Mouse (Mus musculus): Measurements from ENCODE around the gene Slc9a9. TPM values are rescaled to one million over a fixed set of nuclear protein-coding genes. Genes with fewer than 3 reads are reported as not detected.

The Slc9a9 gene
- polyA plus RNA-seq, 1 experiment from 2014 or later: 4.4 TPM

DNA sequence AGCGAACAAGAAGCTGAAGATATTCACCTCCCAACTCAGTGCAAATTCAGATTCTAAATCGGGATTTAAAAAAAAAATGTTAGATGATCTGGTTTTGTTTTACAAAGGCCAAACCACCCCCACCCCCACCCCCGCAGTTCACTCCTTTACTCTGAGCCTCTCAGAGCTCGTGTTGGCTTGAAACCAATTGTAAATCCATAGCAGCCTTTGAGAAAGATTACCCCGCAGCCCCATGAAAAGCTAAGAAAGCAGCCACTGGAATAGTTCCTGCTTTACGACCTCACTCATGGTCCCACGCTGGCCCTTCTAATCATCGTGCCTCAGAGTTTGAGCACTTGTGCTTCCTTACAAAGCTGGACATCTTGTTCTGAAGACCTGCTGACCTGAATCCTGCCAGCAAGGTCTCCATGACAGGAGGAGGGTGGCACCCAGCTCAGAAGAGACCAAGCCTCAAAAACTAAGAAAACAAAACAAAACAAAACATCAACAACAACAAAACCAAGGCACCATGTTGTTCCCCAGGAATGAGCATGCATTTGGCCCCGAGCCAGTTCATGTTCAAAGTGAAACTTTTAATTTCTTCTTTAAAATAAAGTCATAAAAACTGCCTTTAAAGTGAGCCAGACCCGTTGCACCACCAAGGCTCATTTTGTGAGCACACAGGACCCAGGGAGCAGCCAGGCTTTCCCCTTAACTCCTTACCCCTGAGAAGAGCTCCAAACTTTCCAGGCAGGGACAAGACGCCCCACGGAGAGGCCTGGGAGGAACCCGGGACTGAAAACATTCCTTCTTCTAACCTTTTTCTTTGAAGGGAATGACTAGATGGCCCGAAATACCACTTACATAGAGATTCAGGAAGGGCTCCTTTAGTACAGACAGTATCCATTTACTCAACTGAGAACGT is 516.9 kb downstream of the Slc9a9 start:
- ATAC-seq (ENCODE audit: low FRiP score, low TSS enrichment): peak; percentile 41; the same call in 1 of the 2 replicates
- 42% methylated on average over 15 of the region's 15 CpGs for WGBS
- no peak overlapping the region for H3K4me2 ChIP-seq (replicated peaks; ENCODE audit: low read depth, low read length)
- no peaks in the 10 kb centered on the region for H3K9me3 ChIP-seq (ENCODE audit: control insufficient read depth, low read length)
- peak overlapping the region; percentile 30; the same call in 1 of the 2 replicates for H3K27ac ChIP-seq (ENCODE audit: low read depth, low read length)
- no peaks in the 10 kb centered on the region for H3K36me3 ChIP-seq (ENCODE audit: control insufficient read depth, insufficient read depth, low read length)
- H3K27me3 ChIP-seq (ENCODE audit: control insufficient read depth, insufficient read depth, low read length): no peaks in the 10 kb centered on the region
- peaks cover 12% of the 10 kb centered on the region; the same call in 1 of the 2 replicates for H3K4me1 ChIP-seq (ENCODE audit: control insufficient read depth, insufficient read depth, low read length)
- H3K9ac ChIP-seq (ENCODE audit: low read depth, low read length): no peak overlapping the region
- no peak overlapping the region for H3K4me3 ChIP-seq (ENCODE audit: low read length)

- no peak overlapping the region for H3K27ac ChIP-seq (ENCODE audit: low read depth, low read length)
- H3K9me3 ChIP-seq (ENCODE audit: control insufficient read depth, low read length): no peaks in the 10 kb centered on the region
- H3K27me3 ChIP-seq (ENCODE audit: control insufficient read depth, insufficient read depth, low read length): no peaks in the 10 kb centered on the region
- peaks cover 8% of the 10 kb centered on the region; the same call in 1 of the 2 replicates for H3K4me1 ChIP-seq (ENCODE audit: control insufficient read depth, insufficient read depth, low read length)
- H3K4me3 ChIP-seq (ENCODE audit: low read length): no peak overlapping the region
- H3K9ac ChIP-seq (ENCODE audit: low read depth, low read length): no peak overlapping the region
- WGBS: 71% methylated on average over 8 of the region's 8 CpGs
- H3K36me3 ChIP-seq (ENCODE audit: control insufficient read depth, insufficient read depth, low read length): no peaks in the 10 kb centered on the region
- ATAC-seq (ENCODE audit: low FRiP score, low TSS enrichment): peak; percentile 32; the same call in 1 of the 2 replicates
- H3K4me2 ChIP-seq (replicated peaks; ENCODE audit: low read depth, low read length): no peak overlapping the region
Observed at GRCm38 (mm10) chr9:95188362-95189217, 518.9 kb downstream of the Slc9a9 start.

- 78% methylated on average over 4 of the region's 4 CpGs for WGBS
- no peaks in the 10 kb centered on the region for H3K36me3 ChIP-seq (ENCODE audit: control insufficient read depth, insufficient read depth, low read length)
- no peak overlapping the region for H3K4me2 ChIP-seq (replicated peaks; ENCODE audit: low read depth, low read length)
- no peak for ATAC-seq (ENCODE audit: low FRiP score, low TSS enrichment)
- no peak overlapping the region for H3K27ac ChIP-seq (ENCODE audit: low read depth, low read length)
- no peak overlapping the region for H3K4me3 ChIP-seq (ENCODE audit: low read length)
- peaks cover 8% of the 10 kb centered on the region; the same call in 1 of the 2 replicates for H3K4me1 ChIP-seq (ENCODE audit: control insufficient read depth, insufficient read depth, low read length)
- H3K27me3 ChIP-seq (ENCODE audit: control insufficient read depth, insufficient read depth, low read length): no peaks in the 10 kb centered on the region
- no peak overlapping the region for H3K9ac ChIP-seq (ENCODE audit: low read depth, low read length)
- H3K9me3 ChIP-seq (ENCODE audit: control insufficient read depth, low read length): no peaks in the 10 kb centered on the region
Observed at GRCm38 (mm10) chr9:95189218-95189605, 519.5 kb downstream of the Slc9a9 start.

- WGBS: 60% methylated on average over 6 of the region's 6 CpGs
Observed at GRCm38 (mm10) chr9:95191442-95191841, 521.7 kb downstream of the Slc9a9 start.

GRCm38 (mm10) chr9:95192901-95193532 is 523.3 kb downstream of the Slc9a9 start:
- no peaks in the 10 kb centered on the region for H3K9me3 ChIP-seq (ENCODE audit: control insufficient read depth, low read length)
- H3K4me1 ChIP-seq (ENCODE audit: control insufficient read depth, insufficient read depth, low read length): 0 out of 2 replicates have a peak, but pooled peaks cover 2% of the 10 kb centered on the region
- WGBS: 78% methylated on average over 8 of the region's 8 CpGs
- no peaks in the 10 kb centered on the region for H3K36me3 ChIP-seq (ENCODE audit: control insufficient read depth, insufficient read depth, low read length)
- H3K27me3 ChIP-seq (ENCODE audit: control insufficient read depth, insufficient read depth, low read length): no peaks in the 10 kb centered on the region
- no peak overlapping the region for H3K27ac ChIP-seq (ENCODE audit: low read depth, low read length)
- ATAC-seq (ENCODE audit: low FRiP score, low TSS enrichment): no peak
- H3K4me2 ChIP-seq (replicated peaks; ENCODE audit: low read depth, low read length): no peak overlapping the region
- H3K9ac ChIP-seq (ENCODE audit: low read depth, low read length): no peak overlapping the region
- H3K4me3 ChIP-seq (ENCODE audit: low read length): no peak overlapping the region

More at GRCm38 (mm10) chr9:95191442-95191841, 521.7 kb downstream of the Slc9a9 start:
- H3K4me2 ChIP-seq (replicated peaks; ENCODE audit: low read depth, low read length): no peak overlapping the region
- H3K4me1 ChIP-seq (ENCODE audit: control insufficient read depth, insufficient read depth, low read length): peaks cover 6% of the 10 kb centered on the region; the same call in 1 of the 2 replicates
- ATAC-seq (ENCODE audit: low FRiP score, low TSS enrichment): no peak
- H3K9me3 ChIP-seq (ENCODE audit: control insufficient read depth, low read length): no peaks in the 10 kb centered on the region
- no peak overlapping the region for H3K9ac ChIP-seq (ENCODE audit: low read depth, low read length)
- no peaks in the 10 kb centered on the region for H3K36me3 ChIP-seq (ENCODE audit: control insufficient read depth, insufficient read depth, low read length)
- no peaks in the 10 kb centered on the region for H3K27me3 ChIP-seq (ENCODE audit: control insufficient read depth, insufficient read depth, low read length)
- H3K4me3 ChIP-seq (ENCODE audit: low read length): no peak overlapping the region
- no peak overlapping the region for H3K27ac ChIP-seq (ENCODE audit: low read depth, low read length)

DNA sequence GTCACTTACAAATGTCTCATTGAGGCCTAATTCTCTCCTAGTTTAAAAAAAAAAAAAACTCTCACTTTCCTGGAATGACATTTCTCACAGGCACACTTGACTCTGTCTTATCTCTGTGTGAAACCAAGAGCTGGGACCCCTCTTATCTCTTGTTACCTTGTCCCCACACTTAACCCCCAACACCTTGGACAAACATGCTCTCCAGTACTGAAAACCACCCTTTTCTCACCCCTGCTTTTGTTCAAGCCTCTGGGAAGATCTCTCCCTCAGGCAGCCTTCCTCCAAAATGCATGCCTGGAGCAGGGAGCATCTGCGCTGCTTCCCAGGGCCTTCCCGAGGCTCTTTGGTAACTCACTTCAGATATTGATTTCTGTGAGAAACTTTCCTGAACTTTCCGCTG is 524.0 kb downstream of the Slc9a9 start:
- H3K9ac ChIP-seq (ENCODE audit: low read depth, low read length): no peak overlapping the region
- H3K4me2 ChIP-seq (replicated peaks; ENCODE audit: low read depth, low read length): no peak overlapping the region
- no peak for ATAC-seq (ENCODE audit: low FRiP score, low TSS enrichment)
- no peaks in the 10 kb centered on the region for H3K9me3 ChIP-seq (ENCODE audit: control insufficient read depth, low read length)
- 79% methylated on average over 3 of the region's 3 CpGs for WGBS
- H3K27ac ChIP-seq (ENCODE audit: low read depth, low read length): no peak overlapping the region; the same call in 1 of the 2 replicates
- H3K36me3 ChIP-seq (ENCODE audit: control insufficient read depth, insufficient read depth, low read length): no peaks in the 10 kb centered on the region
- H3K4me1 ChIP-seq (ENCODE audit: control insufficient read depth, insufficient read depth, low read length): no peaks in the 10 kb centered on the region
- no peak overlapping the region for H3K4me3 ChIP-seq (ENCODE audit: low read length)
- H3K27me3 ChIP-seq (ENCODE audit: control insufficient read depth, insufficient read depth, low read length): no peaks in the 10 kb centered on the region

- WGBS: 65% methylated on average over 5 of the region's 5 CpGs
- no peak overlapping the region for H3K4me2 ChIP-seq (replicated peaks; ENCODE audit: low read depth, low read length)
- no peak overlapping the region for H3K9ac ChIP-seq (ENCODE audit: low read depth, low read length)
- ATAC-seq (ENCODE audit: low FRiP score, low TSS enrichment): 0 out of 2 replicates have a peak, but pooled peaks have one; percentile 33
- no peaks in the 10 kb centered on the region for H3K36me3 ChIP-seq (ENCODE audit: control insufficient read depth, insufficient read depth, low read length)
- H3K27ac ChIP-seq (ENCODE audit: low read depth, low read length): no peak overlapping the region; the same call in 1 of the 2 replicates
- H3K27me3 ChIP-seq (ENCODE audit: control insufficient read depth, insufficient read depth, low read length): no peaks in the 10 kb centered on the region
- no peaks in the 10 kb centered on the region for H3K9me3 ChIP-seq (ENCODE audit: control insufficient read depth, low read length)
- no peaks in the 10 kb centered on the region for H3K4me1 ChIP-seq (ENCODE audit: control insufficient read depth, insufficient read depth, low read length)
- H3K4me3 ChIP-seq (ENCODE audit: low read length): no peak overlapping the region
Observed at GRCm38 (mm10) chr9:95194158-95194557, 524.4 kb downstream of the Slc9a9 start.

DNA sequence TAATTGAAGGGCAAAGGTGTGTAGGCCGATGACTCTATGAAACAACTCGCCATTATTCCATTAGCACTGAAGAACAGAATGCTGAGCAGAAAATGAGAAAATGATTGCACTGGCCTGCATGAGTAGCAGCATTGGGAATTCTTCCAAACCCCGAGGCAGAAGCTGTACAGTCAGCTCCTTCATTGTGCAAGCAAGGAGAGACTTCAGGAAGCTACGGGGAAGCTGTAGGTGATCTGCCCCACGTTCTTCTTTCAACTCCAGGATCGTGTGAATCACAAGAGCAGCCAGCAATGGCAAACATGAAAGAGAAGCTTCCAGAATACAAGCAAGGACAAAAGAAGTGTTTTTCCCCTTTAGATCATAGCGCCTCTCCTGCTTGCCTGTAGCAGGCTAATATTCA is 538.0 kb downstream of the Slc9a9 start:
- no peaks in the 10 kb centered on the region for H3K9me3 ChIP-seq (ENCODE audit: control insufficient read depth, low read length)
- no peak overlapping the region for H3K9ac ChIP-seq (ENCODE audit: low read depth, low read length)

More for the DNA sequence above, 538.0 kb downstream of the Slc9a9 start:
- no peak for ATAC-seq (ENCODE audit: low FRiP score, low TSS enrichment)
- Histone ChIP-seq H3K4me1 (ENCODE audit: control insufficient read depth, insufficient read depth, low read length) (no peaks in the 10 kb centered on the region), H3K36me3 (ENCODE audit: control insufficient read depth, insufficient read depth, low read length) (no peaks in the 10 kb centered on the region), H3K4me2 (replicated peaks; ENCODE audit: low read depth, low read length) (no peak overlapping the region), H3K4me3 (ENCODE audit: low read length) (no peak overlapping the region), H3K27ac (ENCODE audit: low read depth, low read length) (no peak overlapping the region), H3K27me3 (ENCODE audit: control insufficient read depth, insufficient read depth, low read length) (no peaks in the 10 kb centered on the region)
- WGBS: 89% methylated on average over 7 of the region's 7 CpGs

Data from kidney, embryonic 14.5 days (tissue).